Mouse (Mus musculus) limb, embryonic 10.5 days (tissue): ENCODE results near the gene Capn5. TPM values are rescaled to one million over a fixed set of nuclear protein-coding genes. Genes with fewer than 3 reads are reported as not detected.

Experiments used
- DNase-seq: peaks from one replicate; pipeline ENCODE4 v3.0.0-alpha.2; 2017; ENCODE audit warnings: low spot score
- H3K27ac ChIP-seq: fragments of 300-500 bp; sonication (generic); 2 replicates; pipeline ENCODE4 v1.5.1; 2016; ENCODE audit warnings: mild to moderate bottlenecking
- H3K27me3 ChIP-seq: fragments of 300-500 bp; sonication (generic); 2 replicates; pipeline ENCODE4 v1.6.1; 2016; ENCODE audit warnings: low read depth, mild to moderate bottlenecking; ENCODE audit not compliant: poor library complexity, severe bottlenecking
- H3K36me3 ChIP-seq: fragments of 300-500 bp; sonication (generic); 2 replicates; pipeline ENCODE4 v1.6.1; 2016; ENCODE audit warnings: mild to moderate bottlenecking, moderate library complexity
- H3K4me1 ChIP-seq: fragments of 300-500 bp; sonication (generic); 2 replicates; pipeline ENCODE4 v1.6.1; 2016
- H3K4me3 ChIP-seq: fragments of 300-500 bp; sonication (generic); 2 replicates; pipeline ENCODE4 v1.5.1; 2016; ENCODE audit warnings: mild to moderate bottlenecking, moderate library complexity
- H3K9me3 ChIP-seq: fragments of 300-500 bp; sonication (generic); replicated peaks from 2 replicates; pipeline ENCODE4 v1.6.1; 2016; ENCODE audit warnings: mild to moderate bottlenecking
- WGBS: fragments of 180-500 bp; shearing (Covaris S2); methylation state at CpG from one replicate; pipeline ENCODE4 v1.1.7; 2016; 5-methylcytosine and 5-hydroxymethylcytosine counted together
- polyA plus RNA-seq: library from polyadenylated mRNA; unstranded; fragments of >200 nt; fragmentation: Nextera tagmentation; extraction: Ambion mirVana; gene quantifications from 2 replicates; pipeline ENCODE4 v1.2.1, GENCODE M21; 2016

Gene Capn5
- 3.4 and 4.5 TPM in 2 replicates for polyA plus RNA-seq

GRCm38 (mm10) chr7:98177929-98178559 is at the start of gene Capn5:
Gene Capn5, minus strand, starts transcription at chr7:98178274.
- DNase-seq, result peak; percentile 84
- peak within 1 kb of the TSS; percentile 80 for H3K27ac ChIP-seq

GRCm38 (mm10) chr7:98223796-98224195 is 45.7 kb upstream of the Capn5 start:
- Histone ChIP-seq H3K27me3 (no peaks in the 10 kb centered on the region), H3K27ac (no peak overlapping the region), H3K36me3 (no peaks in the 10 kb centered on the region), H3K9me3 (no peaks in the 10 kb centered on the region), H3K4me1 (no peaks in the 10 kb centered on the region), H3K4me3 (no peak overlapping the region)
- WGBS, result 97% methylated on average over 4 of the region's 4 CpGs
- no peak for DNase-seq

More at GRCm38 (mm10) chr7:98177929-98178559, at the start of gene Capn5:
- Histone ChIP-seq H3K27me3 (peaks cover 13% of the 10 kb centered on the region), H3K36me3 (no peaks in the 10 kb centered on the region), H3K4me3 (peak within 1 kb of the TSS; percentile 83), H3K4me1 (peaks cover 32% of the 10 kb centered on the region), H3K9me3 (no peaks in the 10 kb centered on the region)
- 1% methylated on average over 44 of the region's 44 CpGs for WGBS

- no peak overlapping the region for H3K27ac ChIP-seq
- no peaks in the 10 kb centered on the region for H3K9me3 ChIP-seq
- H3K36me3 ChIP-seq, result no peaks in the 10 kb centered on the region
- no peaks in the 10 kb centered on the region for H3K27me3 ChIP-seq
- H3K4me3 ChIP-seq, result no peak overlapping the region
- DNase-seq, result no peak
- no peaks in the 10 kb centered on the region for H3K4me1 ChIP-seq
Measured at GRCm38 (mm10) chr7:98216713-98217112, 38.6 kb upstream of the Capn5 start.

- whole genome bisulfite sequencing, result 82% methylated on average over 4 of the region's 4 CpGs
- Histone ChIP-seq H3K4me1 (no peaks in the 10 kb centered on the region), H3K27ac (no peak overlapping the region), H3K4me3 (no peak overlapping the region), H3K36me3 (no peaks in the 10 kb centered on the region), H3K27me3 (peaks cover 4% of the 10 kb centered on the region; the same call in 1 of the 2 replicates), H3K9me3 (no peaks in the 10 kb centered on the region)
- no peak for DNase-seq
Measured at GRCm38 (mm10) chr7:98202946-98203345, 24.9 kb upstream of the Capn5 start.

GRCm38 (mm10) chr7:98201493-98202028 is 23.5 kb upstream of the Capn5 start:
- peaks cover 12% of the 10 kb centered on the region for H3K27me3 ChIP-seq
- H3K9me3 ChIP-seq, result no peaks in the 10 kb centered on the region
- no peak overlapping the region for H3K4me3 ChIP-seq
- H3K36me3 ChIP-seq, result no peaks in the 10 kb centered on the region
- 84% methylated on average over 5 of the region's 5 CpGs for WGBS
- DNase-seq, result no peak
- no peak overlapping the region for H3K27ac ChIP-seq
- no peaks in the 10 kb centered on the region for H3K4me1 ChIP-seq

- Histone ChIP-seq H3K27ac (no peak overlapping the region), H3K9me3 (no peaks in the 10 kb centered on the region), H3K4me3 (no peak overlapping the region), H3K27me3 (peaks cover 23% of the 10 kb centered on the region), H3K4me1 (no peaks in the 10 kb centered on the region), H3K36me3 (no peaks in the 10 kb centered on the region)
- 89% methylated on average over 3 of the region's 3 CpGs for WGBS
- no peak for DNase-seq
Measured at GRCm38 (mm10) chr7:98200396-98200795, 22.3 kb upstream of the Capn5 start.

GRCm38 (mm10) chr7:98199381-98199780 is 21.3 kb upstream of the Capn5 start, which contains the start of gene B3gnt6:
Gene B3gnt6, minus strand, starts transcription at chr7:98199481.
- peaks cover 1% of the 10 kb centered on the region for H3K4me1 ChIP-seq
- no peaks in the 10 kb centered on the region for H3K9me3 ChIP-seq
- 90% methylated on average over 4 of the region's 4 CpGs for WGBS
- no peak within 1 kb of the TSS for H3K4me3 ChIP-seq
- no peak within 1 kb of the TSS for H3K27ac ChIP-seq
- H3K36me3 ChIP-seq, result no peaks in the 10 kb centered on the region
- no peak for DNase-seq
- H3K27me3 ChIP-seq, result peaks cover 33% of the 10 kb centered on the region

GRCm38 (mm10) chr7:98195151-98195801 is 17.2 kb upstream of the Capn5 start:
- Histone ChIP-seq H3K9me3 (no peaks in the 10 kb centered on the region), H3K4me3 (no peak overlapping the region), H3K27ac (no peak overlapping the region), H3K27me3 (peaks cover 69% of the 10 kb centered on the region), H3K36me3 (no peaks in the 10 kb centered on the region), H3K4me1 (peaks cover 11% of the 10 kb centered on the region)
- 43% methylated on average over 10 of the region's 10 CpGs for WGBS
- DNase-seq, result peak; percentile 48

GRCm38 (mm10) chr7:98194026-98194792 is 16.1 kb upstream of the Capn5 start:
- peak overlapping the region; percentile 48 for H3K4me3 ChIP-seq
- H3K27ac ChIP-seq, result no peak overlapping the region
- peaks cover 11% of the 10 kb centered on the region for H3K4me1 ChIP-seq
- peaks cover 69% of the 10 kb centered on the region for H3K27me3 ChIP-seq
- H3K9me3 ChIP-seq, result no peaks in the 10 kb centered on the region
- peak; percentile 43 for DNase-seq
- no peaks in the 10 kb centered on the region for H3K36me3 ChIP-seq
- WGBS, result 4% methylated on average over 61 of the region's 61 CpGs

- no peak overlapping the region for H3K27ac ChIP-seq
- H3K36me3 ChIP-seq, result no peaks in the 10 kb centered on the region
- H3K4me3 ChIP-seq, result peak overlapping the region; percentile 48
- WGBS, result 13% methylated on average over 36 of the region's 36 CpGs
- peak; percentile 52 for DNase-seq
- no peaks in the 10 kb centered on the region for H3K9me3 ChIP-seq
- H3K27me3 ChIP-seq, result peaks cover 69% of the 10 kb centered on the region
- H3K4me1 ChIP-seq, result peaks cover 11% of the 10 kb centered on the region
Measured at GRCm38 (mm10) chr7:98193515-98194025, 15.5 kb upstream of the Capn5 start.

- H3K36me3 ChIP-seq, result no peaks in the 10 kb centered on the region
- H3K27me3 ChIP-seq, result peaks cover 59% of the 10 kb centered on the region
- peak; percentile 62 for DNase-seq
- H3K9me3 ChIP-seq, result no peaks in the 10 kb centered on the region
- 67% methylated on average over 17 of the region's 17 CpGs for WGBS
- H3K4me1 ChIP-seq, result peaks cover 11% of the 10 kb centered on the region
- no peak overlapping the region for H3K4me3 ChIP-seq
- no peak overlapping the region for H3K27ac ChIP-seq
Measured at GRCm38 (mm10) chr7:98191571-98192250, 13.6 kb upstream of the Capn5 start.

- no peak overlapping the region for H3K27ac ChIP-seq
- no peaks in the 10 kb centered on the region for H3K36me3 ChIP-seq
- H3K4me3 ChIP-seq, result no peak overlapping the region
- peaks cover 11% of the 10 kb centered on the region for H3K4me1 ChIP-seq
- DNase-seq, result no peak
- peaks cover 48% of the 10 kb centered on the region for H3K27me3 ChIP-seq
- 84% methylated on average over 1 of the region's 1 CpGs for whole genome bisulfite sequencing
- no peaks in the 10 kb centered on the region for H3K9me3 ChIP-seq
Measured at GRCm38 (mm10) chr7:98190578-98190977, 12.5 kb upstream of the Capn5 start.
